Mouse (Mus musculus) G1E (cell line): Measurements from ENCODE around the gene Nploc4.

Experiments
- CTCF ChIP-seq: IDR thresholded peaks from 2 replicates; pipeline ENCODE4 v1.5.1; 2012; ENCODE audit warnings: low read depth, low read length, inconsistent platforms, mixed read lengths
- POLR2AphosphoS5 ChIP-seq: IDR thresholded peaks from 2 replicates; pipeline ENCODE4 v1.6.1; 2012; ENCODE audit warnings: low read depth, low read length, inconsistent platforms; ENCODE audit not compliant: insufficient replicate concordance
- TAL1 ChIP-seq: conservative IDR thresholded peaks from 2 replicates; pipeline ENCODE4 v1.6.1; 2012; ENCODE audit warnings: low read depth, low read length, inconsistent platforms, mixed read lengths

DNA sequence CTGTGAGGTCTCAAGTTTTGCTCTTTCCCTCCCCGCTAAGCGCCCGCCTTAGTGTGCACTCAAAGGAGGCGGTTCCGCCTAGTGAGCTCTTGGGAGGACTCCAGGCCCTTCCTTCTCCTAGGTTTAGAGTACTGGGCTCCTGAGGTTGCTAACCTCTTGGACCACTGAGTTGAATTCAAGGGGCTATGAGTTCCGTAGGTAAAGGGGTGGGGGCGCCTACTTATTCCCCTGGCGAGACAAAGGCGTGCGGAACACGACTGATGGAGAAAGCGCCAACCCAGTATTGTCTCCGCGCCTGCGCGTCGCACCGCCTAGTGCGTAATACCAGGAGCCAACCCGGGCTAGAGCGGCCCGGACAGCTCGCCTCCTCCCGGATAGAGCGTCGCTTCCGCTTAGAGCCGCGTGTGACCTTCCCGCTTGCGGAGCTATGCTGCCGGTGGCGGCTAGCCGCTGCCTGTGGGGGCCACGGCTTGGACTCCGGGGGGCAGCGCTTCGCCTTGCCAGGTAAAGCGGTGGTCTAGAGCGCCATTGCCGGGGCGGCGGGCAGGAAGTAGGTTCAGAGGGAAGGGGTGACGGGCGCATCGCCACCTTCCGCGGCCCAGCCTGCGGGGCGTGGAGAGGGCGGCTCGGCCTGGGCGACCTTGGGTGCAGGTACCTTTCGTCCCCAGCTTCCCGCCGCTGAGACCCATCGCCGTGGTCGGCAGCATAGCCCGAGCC lies 46.9 kb upstream of the Nploc4 start, which contains the start of gene Mrpl12:
- TF ChIP-seq CTCF (no peak), TAL1 (no peak), POLR2AphosphoS5 (no peak; the same call in 1 of the 2 replicates)
